Mouse (Mus musculus) naive thymus-derived CD4-positive, alpha-beta T cell, adult 2 months (primary cell): ENCODE data around the gene Nat8f5.
"Not testable (repeated sequence)": the region's sequence is repeated elsewhere in the genome, so short reads cannot be mapped to it uniquely, and the experiment has no call there.

Source experiments
- DNase-seq: peaks from one replicate; pipeline ENCODE4 v3.0.0-alpha.2; 2011; ENCODE audit warnings: low read depth

The Nat8f5 gene

DNA sequence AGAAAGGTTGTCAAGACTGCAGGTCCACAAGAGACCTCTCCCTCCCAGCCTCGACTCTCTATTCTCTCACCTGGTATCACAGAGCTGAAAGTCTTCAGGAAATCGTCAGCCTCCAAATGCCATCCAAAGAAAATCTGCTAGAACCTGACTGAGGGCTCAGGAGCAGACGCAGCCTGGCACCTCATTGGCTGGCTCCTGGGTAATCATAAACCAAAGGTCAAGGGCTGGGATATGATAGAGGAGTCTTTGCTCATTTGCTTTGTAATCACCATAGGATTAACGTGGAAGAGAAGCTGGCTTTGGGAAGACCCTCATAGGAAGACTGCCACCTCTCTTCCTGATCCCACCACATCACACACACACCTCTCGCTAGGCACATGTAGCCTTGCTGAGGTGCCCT is at the start of gene Nat8f5, which contains the start of gene Nat8f6:
Gene Nat8f5 (minus strand): TSS at position 136 of the 400 bp plus-strand sequence.
Gene Nat8f6 (minus strand): TSS at position 118 of the 400 bp plus-strand sequence.
- no peak for DNase-seq

DNA sequence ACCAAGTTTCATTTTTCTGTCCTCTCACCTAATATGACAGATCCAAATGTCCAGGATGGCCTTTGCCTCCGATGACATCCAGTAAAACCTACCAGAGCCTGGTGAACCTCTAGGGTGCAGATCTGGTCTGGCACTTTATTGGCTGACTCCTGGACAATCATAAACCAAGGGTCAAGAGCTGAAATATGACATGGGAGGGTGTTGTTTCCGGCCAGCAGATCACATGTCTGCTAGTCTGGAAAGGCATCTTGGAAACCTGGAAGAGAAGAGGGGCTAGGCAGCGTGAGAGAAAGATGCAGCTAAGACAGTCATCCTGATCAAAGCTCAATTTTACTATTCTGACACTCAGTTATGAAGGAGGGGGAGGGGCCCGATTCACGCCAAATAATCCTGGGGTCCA is 48.2 kb upstream of the Nat8f5 start, which contains the start of gene Nat8f2:
Gene Nat8f2 (minus strand): TSS at position 153 of the 400 bp plus-strand sequence.
- not testable (repeated sequence) for DNase-seq

DNA sequence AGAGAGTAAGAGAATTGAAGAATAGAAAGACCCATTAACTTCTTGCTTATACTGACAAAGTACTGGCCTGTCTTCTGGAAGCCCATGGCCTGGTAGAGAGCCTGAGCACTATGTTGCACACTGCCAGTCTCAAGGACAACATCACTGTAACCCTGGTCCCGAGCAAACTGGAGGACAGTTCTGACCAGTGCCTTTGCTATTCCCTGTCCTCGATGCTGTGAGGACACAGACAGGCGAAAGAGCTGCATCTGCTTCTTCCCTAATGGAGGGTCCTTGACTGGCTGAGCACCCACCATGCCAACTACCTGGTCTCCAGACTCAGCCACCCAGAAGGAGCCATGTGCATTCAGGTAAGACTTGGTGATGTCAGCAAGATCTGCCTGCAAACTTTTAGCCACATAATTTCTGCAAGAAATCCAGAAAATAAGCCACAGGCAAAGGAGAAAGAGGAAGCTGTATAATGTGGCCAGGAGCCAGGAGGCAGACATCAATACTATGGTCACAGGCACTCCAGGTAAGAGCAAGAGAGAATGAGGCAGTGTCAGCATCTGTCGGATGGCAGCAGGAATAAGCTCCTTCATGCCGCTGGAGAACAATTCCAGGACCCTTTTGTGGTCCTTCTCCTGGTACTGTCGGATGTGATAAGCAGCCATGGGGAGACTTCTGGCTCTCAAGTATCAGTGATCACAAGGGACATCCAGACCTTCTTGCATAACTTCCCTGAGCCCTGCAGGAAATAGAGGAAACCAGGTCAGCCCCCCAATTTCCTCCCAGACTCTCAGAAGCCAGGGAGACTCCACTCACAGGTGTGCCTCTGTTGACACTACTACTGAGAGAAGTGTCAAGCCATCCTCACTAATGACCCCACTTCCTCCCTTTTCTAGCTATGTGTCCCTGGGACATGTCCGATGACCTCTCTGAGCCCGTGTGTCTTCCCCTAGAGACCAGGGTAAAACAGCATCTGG is 47.2 kb upstream of the Nat8f5 start:
- no peak for DNase-seq

DNA sequence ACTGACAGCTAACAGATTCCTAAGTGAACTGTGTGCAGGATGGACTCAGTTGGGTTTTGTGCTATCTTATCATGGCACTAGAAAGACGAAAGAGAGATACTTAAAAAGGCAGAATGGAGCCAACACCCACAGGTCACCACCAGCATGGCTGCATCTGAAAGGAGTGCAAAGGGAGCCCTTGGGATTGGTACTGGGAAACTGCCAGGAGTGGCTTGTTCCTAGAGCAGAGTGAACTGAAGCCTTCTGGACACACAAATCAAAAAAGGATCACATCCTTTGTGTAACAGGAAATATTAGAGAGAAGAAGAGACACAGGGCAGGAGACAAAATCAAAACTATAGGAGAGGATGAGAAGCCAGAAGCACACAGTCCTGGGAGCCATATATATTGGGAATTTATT is 46.2 kb upstream of the Nat8f5 start:
- DNase-seq, result not testable (repeated sequence)

DNA sequence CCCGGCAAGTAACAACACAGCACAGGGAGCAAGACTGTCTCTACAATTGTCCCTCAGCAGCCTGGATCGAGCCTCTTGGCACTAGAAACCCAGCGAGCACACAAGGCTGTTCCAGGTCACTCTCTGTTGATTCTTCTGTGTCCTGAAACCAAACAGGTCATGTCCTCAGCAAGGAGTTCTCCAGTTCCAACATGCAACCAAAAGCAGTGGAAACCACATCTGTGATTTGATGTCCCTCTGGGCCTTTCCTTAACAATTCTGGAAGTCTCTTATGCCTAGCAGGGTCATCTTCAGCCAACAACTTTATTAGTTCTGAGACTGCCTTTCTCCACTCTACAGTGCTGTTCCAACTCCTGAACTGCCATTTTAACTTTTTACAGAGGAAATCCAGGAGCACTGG is 45.4 kb upstream of the Nat8f5 start:
- not testable (repeated sequence) for DNase-seq

DNA sequence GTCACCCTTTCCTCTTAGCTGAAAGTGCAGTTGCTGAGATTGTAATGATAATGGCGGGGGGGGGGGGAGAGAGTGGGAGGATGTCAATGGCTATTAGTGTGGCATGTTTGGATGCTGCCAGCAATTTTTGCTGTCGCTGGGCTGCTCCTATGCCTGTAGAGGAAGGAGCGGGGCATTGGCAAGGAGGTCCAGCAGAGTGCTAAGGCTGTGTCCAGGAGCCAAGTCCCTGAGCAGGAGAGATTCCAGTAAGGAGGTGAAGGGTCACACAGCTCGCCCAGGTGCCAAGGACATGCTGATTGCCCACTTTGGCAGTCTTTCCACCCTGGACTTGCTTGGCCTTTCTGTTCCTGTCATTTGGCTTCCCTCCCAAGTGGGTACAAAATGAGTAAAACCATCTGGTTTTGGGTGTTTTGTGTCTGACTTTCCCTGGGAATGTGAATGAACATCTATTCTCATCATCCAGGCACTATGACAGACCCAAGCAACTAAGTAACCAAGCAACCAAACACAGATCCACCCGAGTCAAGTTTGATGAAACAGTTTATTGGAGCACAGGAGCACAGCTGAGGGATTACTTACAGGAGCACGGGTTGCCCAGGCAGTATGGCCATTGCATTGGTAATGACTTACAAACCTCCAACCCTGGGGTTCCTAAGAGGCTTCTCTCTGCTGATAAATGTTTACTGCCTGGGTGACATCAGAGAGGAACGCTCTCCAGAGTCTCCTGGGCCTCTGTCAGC is 44.3 kb upstream of the Nat8f5 start:
- DNase-seq, result not testable (repeated sequence)

DNA sequence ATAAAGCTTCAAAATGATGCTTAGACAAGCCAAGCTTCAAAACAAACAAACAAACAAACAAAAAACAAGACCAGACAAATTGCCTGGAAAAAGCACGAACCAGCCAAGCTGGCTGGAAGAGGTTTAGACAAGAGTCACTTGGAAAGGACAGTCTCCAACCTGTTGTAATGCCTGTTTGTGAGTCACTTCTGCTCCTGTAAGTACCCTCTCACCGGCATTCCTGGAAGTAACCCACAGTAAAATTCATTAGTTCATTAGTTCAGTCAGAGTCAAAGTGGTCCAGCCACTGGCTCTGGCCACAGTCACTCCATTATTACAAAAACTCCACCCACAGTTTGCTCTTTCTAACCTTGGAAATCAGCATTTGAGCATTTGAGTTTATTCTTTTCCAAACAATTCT is 43.1 kb upstream of the Nat8f5 start:
- DNase-seq, result no peak

DNA sequence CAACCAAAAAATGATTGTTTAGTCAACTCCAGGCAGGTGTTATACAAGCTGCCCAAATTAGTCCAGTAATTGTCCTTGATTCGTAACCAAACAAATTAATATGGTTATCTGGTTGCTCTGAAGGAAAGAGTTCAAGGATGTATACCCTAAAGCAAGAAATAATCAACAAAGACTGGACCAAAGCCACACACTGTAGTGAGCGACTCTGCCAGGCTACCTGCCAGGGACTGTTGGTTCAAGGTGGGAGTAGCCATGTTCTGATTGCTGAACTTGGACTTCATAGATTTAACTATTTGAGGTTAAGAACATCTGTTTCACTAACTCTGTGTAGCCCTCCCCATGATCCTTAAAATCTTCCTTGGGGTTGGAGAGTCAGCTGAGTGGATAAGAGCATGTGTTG is 42.4 kb upstream of the Nat8f5 start:
- DNase-seq, result no peak

DNA sequence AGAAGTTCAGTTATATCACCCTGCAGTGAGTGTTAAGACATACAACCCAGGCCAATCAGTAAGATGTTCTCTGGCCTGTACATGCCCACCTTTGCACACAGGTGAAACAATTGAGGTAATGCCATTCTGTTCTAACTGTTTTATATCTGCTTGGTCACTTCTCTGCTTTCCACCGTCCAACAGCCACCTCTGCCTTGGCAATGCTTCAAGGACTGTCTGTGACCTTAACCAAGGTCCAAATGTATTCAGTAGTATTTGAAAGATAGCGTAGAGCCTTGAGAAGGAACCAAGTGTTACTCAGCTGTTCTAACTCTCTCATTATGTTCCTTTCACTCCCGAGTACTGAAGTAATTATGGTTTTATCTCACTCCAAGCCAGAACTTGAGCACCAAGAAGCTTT is 41.8 kb upstream of the Nat8f5 start:
- DNase-seq, result no peak

DNA sequence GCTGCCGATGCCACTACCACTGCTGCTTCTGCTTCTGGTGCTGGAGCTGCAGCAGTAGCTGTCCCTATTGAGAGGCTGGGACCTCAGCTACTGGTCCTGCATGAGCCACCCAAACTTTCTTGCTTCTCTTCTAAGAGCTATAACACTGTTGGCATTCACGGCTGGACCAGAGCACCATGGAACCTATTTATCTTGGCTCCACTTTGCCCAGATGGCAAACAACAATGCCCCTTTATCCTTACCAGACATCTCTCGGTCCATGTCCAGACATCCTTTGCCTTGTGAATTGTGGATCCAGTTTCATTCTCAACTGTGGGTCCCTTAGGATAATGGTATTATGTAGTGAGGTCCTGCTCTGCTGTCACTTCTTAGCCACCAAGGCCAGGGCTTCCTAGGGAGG is 40.5 kb upstream of the Nat8f5 start:
- no peak for DNase-seq

DNA sequence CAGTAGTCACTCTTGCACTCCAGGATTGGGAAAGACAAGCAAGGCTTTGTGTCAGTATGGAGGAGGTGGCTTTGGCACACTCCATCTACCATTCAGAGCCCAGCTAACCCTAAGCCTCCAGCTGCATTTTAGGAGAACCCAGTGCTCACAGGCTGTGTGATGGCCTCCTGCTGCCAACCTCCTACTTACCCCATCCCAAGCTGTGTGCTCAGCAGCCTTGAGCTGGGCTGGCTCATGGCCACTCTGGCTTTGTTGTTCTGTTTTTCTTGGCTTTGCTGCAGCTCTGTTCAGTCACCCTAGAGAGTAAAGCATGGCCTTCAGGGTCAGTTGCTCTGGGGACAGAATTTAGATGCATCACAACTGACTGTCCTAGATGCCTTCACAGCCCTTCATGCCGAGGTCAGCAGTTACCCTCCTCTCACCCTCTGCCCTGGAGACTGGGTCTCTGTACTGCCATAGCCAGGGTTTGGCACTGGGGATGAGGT is 35.5 kb upstream of the Nat8f5 start:
- no peak for DNase-seq

DNA sequence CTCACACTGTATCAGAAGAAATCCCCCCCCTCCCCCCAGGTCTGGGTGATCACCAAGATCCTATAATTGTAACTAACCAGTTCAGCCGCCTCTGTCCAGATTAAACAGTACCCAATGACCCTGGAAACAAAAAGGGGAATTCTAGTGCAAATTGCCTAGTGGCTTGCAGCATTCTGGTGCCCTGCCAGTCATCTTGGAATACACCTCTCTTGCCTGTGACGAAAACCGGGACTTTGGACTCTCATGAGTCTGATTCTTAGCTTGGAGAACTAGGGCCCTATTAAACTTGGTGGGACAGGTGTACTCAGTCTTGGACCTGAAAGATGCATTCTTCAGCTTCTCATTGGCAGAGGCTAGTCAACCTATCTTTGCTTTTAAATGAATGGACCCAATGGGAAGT is 32.7 kb upstream of the Nat8f5 start:
- no peak for DNase-seq

DNA sequence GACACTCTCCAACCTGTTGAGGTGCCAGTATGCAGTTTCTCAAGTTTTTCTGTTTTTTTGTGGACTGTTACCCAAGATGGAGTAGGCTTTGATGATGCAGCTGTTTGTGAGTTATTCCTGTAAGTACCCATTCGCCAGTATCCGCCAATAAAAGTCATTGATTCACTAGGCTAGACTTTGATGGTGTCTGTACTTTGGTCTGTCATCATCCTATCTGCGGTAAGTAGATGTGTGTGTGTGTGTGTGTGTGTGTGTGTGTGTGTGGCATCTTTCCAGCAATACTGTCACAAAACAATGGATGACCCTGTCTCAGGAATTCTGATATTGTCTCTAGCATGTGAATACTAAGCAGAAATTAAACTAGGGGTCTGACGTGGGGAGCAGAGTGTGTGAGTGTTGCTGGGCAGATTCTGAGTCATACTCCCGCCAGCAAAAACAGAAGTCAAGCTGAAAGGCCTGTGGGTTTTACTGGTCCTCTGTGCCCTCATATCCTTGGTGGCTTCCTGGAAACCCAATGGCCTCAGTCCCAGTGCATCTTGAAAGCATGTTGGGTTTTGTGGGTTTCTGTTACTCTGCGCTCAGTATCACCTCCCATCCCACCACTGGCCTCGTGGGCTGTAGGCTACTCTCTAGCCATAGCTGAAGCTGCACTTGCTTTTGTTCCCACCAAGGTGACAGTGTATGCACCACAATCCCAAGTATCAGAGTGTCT is 30.4 kb upstream of the Nat8f5 start:
- no peak for DNase-seq

DNA sequence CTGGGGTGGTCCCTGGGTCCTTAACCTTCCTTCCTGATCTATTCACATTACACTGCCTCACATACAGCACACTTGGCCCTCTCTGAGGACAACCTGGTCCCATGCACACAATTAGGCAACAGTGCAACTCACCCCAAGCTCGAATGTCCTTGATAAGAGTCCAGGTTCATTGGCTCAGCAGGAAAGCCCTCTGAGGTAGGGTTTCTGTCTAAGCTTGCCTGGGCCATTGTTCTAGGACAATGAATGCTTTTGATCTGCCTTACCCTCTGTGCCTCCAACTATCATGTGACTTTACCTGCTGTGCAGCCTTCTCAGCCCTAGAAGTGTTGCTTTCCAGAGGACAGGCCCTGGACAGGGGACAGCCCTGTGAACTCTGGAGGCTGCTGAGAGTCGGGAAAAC is 28.5 kb upstream of the Nat8f5 start:
- DNase-seq, result no peak

DNA sequence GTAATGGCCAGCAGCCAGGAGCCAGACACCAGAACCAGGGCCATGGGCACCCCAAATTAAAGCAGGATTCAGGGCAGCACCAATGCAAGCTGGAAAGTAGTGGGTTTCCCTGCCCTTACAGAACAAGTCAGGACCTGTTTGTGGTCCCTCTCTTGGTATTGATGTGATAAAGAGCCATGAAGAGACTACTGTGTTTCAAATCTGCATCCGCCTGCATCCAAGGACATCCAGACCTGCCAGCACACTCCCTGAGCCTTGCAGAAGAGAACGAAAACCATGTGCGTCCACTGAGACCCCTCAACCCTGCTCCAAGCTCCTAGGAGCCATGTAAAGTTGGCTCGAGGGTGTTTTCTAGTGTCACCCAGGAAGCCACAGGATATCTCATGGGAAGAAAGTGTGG is 27.4 kb upstream of the Nat8f5 start:
- DNase-seq, result no peak

DNA sequence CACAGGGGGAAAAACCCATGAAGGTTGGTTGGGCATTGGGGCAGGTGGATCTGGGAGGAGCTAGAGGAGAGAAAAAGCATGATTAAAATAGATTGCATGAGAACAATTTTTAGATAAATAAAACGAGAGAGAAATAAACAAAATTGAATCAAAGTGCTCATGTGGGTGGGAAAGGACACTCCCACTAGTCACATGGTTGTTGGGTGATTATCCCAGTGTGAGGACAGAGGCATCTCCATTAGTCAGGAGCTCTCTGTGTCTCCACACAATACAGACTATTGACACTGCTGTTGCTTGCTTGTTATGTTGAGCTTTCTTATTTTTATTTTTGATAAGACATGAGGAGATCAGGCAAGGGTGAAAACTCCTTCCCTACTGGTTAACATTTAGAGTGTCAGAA is 26.1 kb upstream of the Nat8f5 start:
- DNase-seq, result no peak

DNA sequence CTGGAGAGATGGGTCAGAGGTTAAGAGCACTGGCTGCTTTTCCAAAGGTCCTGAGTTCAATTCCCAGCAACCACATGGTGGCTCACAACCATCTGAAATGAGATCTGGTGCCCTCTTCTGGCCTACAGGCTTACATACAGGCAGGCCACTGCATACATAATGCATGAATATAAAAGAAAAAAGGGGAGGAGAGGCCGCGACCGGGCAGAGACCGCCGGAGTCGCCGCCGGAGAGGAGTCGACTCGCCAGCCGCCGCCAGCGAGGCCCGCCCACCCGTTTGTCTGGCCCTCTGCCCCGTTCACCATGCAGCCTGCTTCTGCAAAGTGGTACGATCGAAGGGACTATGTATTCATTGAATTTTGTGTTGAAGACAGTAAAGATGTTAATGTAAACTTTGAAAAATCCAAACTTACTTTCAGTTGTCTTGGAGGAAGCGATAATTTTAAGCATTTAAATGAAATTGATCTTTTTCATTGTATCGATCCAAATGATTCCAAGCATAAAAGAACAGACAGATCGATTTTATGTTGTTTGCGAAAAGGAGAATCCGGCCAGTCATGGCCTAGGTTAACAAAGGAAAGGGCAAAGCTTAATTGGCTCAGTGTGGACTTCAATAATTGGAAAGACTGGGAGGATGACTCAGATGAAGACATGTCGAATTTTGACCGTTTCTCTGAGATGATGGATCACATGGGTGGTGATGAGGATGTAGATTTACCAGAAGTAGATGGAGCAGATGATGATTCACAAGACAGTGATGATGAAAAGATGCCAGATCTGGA is 23.1 kb upstream of the Nat8f5 start:
- DNase-seq, result not testable (repeated sequence)

DNA sequence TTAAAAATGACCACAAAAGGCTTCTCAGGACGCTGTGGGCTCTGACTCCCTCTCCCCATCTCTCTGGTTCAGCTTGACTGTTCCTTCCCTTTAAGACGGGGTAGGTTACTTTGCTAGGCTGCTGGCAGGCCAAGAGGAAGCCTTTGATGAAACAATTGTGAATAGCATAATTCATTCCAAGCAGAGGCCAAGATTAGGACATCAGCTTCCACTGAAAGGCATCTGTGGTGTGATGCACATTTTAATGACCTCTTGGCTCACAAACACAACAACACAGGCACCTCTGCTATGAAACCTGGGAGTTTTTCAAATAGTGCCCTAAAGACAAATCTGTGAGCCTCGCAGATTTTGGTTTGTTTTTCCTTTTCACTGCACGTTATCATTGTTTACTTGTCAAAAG is 19.2 kb upstream of the Nat8f5 start:
- no peak for DNase-seq

DNA sequence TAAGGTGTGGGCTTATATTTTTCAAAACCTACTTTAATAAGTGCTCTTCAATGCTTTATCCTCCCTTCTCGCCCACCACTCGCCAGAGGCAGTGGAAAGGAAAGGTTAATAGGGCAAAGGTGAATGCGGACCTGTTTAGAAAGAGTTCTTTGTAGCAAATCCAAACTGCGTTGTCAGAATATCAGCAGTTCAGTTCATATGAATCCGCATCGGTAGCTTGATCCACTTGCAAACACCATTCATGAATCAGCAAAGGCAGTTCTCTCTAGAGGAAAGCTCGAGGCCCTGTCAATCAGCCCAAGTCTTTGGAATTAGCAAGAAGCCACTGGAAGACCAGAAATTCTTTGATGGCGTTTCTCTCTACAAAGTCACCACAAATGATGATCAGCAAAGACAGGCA is 17.9 kb upstream of the Nat8f5 start:
- DNase-seq, result no peak

DNA sequence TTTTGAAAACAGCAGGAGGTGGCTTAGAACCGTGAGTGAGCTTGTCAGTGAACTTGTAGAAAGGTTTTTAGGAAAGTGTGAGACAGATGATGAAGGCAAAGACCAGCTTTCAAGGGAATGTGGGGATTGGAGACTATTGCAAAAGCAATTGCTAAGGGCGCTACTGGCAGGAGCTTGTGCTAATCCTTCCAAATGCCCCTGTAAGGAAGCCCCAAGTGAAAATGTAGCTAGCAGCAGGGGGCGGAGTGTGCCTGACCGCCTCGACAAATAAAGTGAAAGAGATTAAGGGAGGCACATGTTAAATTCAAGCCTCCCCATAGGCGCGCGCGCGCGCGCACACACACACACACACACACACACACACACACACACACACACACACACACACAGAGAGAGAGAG is 16.5 kb upstream of the Nat8f5 start:
- peak; percentile 23 for DNase-seq

DNA sequence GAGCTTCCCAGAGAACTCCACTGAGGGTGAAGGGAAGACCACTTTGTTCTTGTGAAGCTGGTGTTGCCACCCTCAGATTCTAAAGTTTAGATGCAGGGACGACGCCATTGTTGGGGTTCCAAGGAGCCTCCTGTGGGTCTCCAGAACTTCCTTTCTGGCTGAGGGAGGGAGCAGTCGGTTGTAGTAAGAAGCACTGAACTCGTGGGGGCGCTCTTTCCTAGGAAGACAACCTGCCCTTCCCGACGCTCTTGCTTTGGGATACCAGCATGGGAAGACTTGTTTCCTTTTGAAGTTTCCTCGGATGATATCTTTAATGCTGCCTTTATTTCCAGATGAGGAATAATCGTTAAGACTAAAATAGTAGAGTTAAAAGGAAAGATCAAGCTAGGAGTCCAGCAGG is 16.1 kb upstream of the Nat8f5 start:
- DNase-seq, result peak; percentile 11
